Mouse (Mus musculus) adrenal gland (tissue): ENCODE measurements around the gene Tanc2.

Source experiments
- intact Hi-C: fragments of 180-260 bp; cut with DNase I; formaldehyde crosslinking; loops from one replicate; pipeline ENCODE4 v1.15.1; 2025

Tanc2 gene

GRCm38 (mm10) chr11:105828175-105828574 lies 238.4 kb downstream of the Tanc2 start:
- intact Hi-C loops = no loop called here

- intact Hi-C loops = no loop called here
Observed at GRCm38 (mm10) chr11:105835209-105835608, 245.4 kb downstream of the Tanc2 start.

GRCm38 (mm10) chr11:105836344-105836891 lies 246.6 kb downstream of the Tanc2 start:
- intact Hi-C loops = no loop called here

- intact Hi-C loops = no loop called here
Observed at GRCm38 (mm10) chr11:105837962-105838361, 248.2 kb downstream of the Tanc2 start.

GRCm38 (mm10) chr11:105845901-105846300 lies 256.1 kb downstream of the Tanc2 start:
- intact Hi-C loops = no loop called here

GRCm38 (mm10) chr11:105855504-105855903 lies 265.7 kb downstream of the Tanc2 start:
- intact Hi-C loops = loop anchor here (5.0 kb wide), 1 partner anchor 168 kb away; no protein-coding TSS in a partner anchor

- intact Hi-C loops = loop anchor here (5.0 kb wide), 1 partner anchor 171 kb away; no protein-coding TSS in a partner anchor
Observed at GRCm38 (mm10) chr11:105858063-105858462, 268.3 kb downstream of the Tanc2 start.

GRCm38 (mm10) chr11:105885558-105885957 lies 295.8 kb downstream of the Tanc2 start:
- intact Hi-C loops = no loop called here

GRCm38 (mm10) chr11:105887281-105887680 lies 297.5 kb downstream of the Tanc2 start:
- intact Hi-C loops = no loop called here

- intact Hi-C loops = no loop called here
Observed at GRCm38 (mm10) chr11:105899151-105899550, 309.4 kb downstream of the Tanc2 start.

GRCm38 (mm10) chr11:105901501-105901900 lies 311.7 kb downstream of the Tanc2 start:
- intact Hi-C loops = no loop called here

GRCm38 (mm10) chr11:105902956-105903355 lies 313.2 kb downstream of the Tanc2 start:
- intact Hi-C loops = no loop called here

- intact Hi-C loops = no loop called here
Observed at GRCm38 (mm10) chr11:105905529-105906213, 315.9 kb downstream of the Tanc2 start.

- intact Hi-C loops = no loop called here
Observed at GRCm38 (mm10) chr11:105907381-105907780, 317.6 kb downstream of the Tanc2 start.

GRCm38 (mm10) chr11:105908926-105909325 lies 319.1 kb downstream of the Tanc2 start:
- intact Hi-C loops = no loop called here

- intact Hi-C loops = loop anchor here (5.0 kb wide), 4 partner anchors 222 to 562 kb away; no protein-coding TSS in a partner anchor
Observed at GRCm38 (mm10) chr11:105909617-105910016, 319.8 kb downstream of the Tanc2 start.

- intact Hi-C loops = loop anchor here (5.0 kb wide), 4 partner anchors 224 to 564 kb away; no protein-coding TSS in a partner anchor
Observed at GRCm38 (mm10) chr11:105911149-105911548, 321.4 kb downstream of the Tanc2 start.

GRCm38 (mm10) chr11:105911592-105912375 lies 322.0 kb downstream of the Tanc2 start:
- intact Hi-C loops = loop anchor here (5.0 kb wide), 4 partner anchors 224 to 564 kb away; no protein-coding TSS in a partner anchor

- intact Hi-C loops = loop anchor here (5.0 kb wide), 4 partner anchors 226 to 566 kb away; no protein-coding TSS in a partner anchor
Observed at GRCm38 (mm10) chr11:105913580-105913979, 323.8 kb downstream of the Tanc2 start.

- intact Hi-C loops = no loop called here
Observed at GRCm38 (mm10) chr11:105920098-105920785, 330.5 kb downstream of the Tanc2 start.

GRCm38 (mm10) chr11:105920836-105921235 lies 331.1 kb downstream of the Tanc2 start:
- intact Hi-C loops = no loop called here
